Mouse (Mus musculus): ENCODE measurements around the gene Cgn.
"Not testable (repeated sequence)": the region's sequence is repeated elsewhere in the genome, so short reads cannot be mapped to it uniquely, and the experiment has no call there.

DNA sequence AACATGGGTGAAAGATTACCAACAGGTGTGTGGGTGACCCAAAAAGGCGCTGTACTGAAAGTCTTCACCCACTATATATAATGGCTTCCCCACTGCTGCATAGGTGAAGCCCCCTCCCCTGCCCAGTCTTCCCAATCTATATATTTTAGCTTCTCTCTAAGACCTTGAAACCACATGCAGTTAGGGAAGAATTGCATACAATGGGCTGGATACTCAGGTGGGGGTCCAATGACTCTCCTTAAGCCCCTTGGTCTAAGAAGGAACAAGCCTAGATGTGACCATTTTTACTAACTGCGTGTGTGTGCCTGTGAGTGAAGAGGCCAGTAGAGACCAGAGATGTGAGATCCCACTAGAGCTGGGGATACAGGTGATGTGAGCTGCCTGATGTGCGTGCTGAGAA is 72.9 kb downstream of the Cgn start:
- TF ChIP-seq EP300 (optimal IDR thresholded peaks at IDR 0.05); CTCF (IDR thresholded peaks at IDR 0.05; ENCODE audit: low read depth): not testable (repeated sequence)
